Mouse (Mus musculus): ENCODE measurements at regions not wholly inside any gene's neighbourhood (a gene's known extent, or its start where the extent isn't known, plus 50 kb on each side); places are given as distances from the start of the nearest gene placed in this dataset.

DNA sequence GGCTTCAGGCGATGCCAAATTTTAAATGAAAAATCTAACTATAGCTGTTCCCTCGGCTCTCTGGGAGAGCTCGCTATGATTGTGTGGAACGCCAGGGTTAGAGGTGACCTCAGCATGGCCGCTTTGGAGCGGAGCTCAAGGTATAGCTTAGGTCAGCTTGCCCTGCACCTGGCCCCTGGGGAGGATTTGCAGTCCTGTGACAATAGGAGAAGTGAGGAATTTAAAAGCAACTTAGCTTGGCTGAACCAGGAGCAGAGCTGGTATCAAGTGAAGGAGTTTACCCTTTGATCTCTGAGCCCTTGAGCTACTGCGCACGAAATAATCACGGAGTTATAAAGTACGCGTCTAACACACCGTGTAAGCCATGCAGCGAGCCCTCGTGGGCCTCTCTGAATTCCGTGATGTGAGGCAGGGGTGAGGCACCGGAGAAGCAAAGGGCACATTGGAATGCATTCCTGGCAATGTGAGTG, 1021.0 kb downstream of the 9330182O14Rik start:
- TF ChIP-seq CTCF (IDR thresholded peaks at IDR 0.05; ENCODE audit: borderline replicate concordance, control insufficient read depth, extremely low read depth, insufficient read depth, low read length, poor library complexity) (no peak), POLR2A (IDR thresholded peaks at IDR 0.05; ENCODE audit: control insufficient read depth, extremely low read depth, insufficient read depth, low read length, poor library complexity) (no peak)
